Mouse (Mus musculus) heart, embryonic 11.5 days (tissue): ENCODE measurements around the gene Mga. TPM values are rescaled to one million over a fixed set of nuclear protein-coding genes. Genes with fewer than 3 reads are reported as not detected.
A peak's percentile ranks its signal among the peaks of the same experiment; 100 is the strongest.

ENCODE experiments used
- ATAC-seq: fragments of 200-750 bp; cut with Nextera tagmentation; replicated peaks from 2 replicates; pipeline ENCODE4 v1.8.0; 2017; ENCODE audit warnings: moderate library complexity; ENCODE audit not compliant: insufficient number of reproducible peaks, low FRiP score, low TSS enrichment
- H3K27ac ChIP-seq: fragments of 300-500 bp; sonication (generic); 2 replicates; pipeline ENCODE4 v1.5.1; 2014; ENCODE audit warnings: mild to moderate bottlenecking, low read depth, low read length
- H3K27me3 ChIP-seq: fragments of 300-500 bp; sonication (generic); 2 replicates; pipeline ENCODE4 v1.6.1; 2014; ENCODE audit warnings: mild to moderate bottlenecking, low read length, mixed read lengths; ENCODE audit not compliant: control insufficient read depth, insufficient read depth
- H3K36me3 ChIP-seq: fragments of 300-500 bp; sonication (generic); 2 replicates; pipeline ENCODE4 v1.6.1; 2014; ENCODE audit warnings: mild to moderate bottlenecking, low read length, moderate library complexity, mixed read lengths; ENCODE audit not compliant: control insufficient read depth, insufficient read depth
- H3K4me1 ChIP-seq: fragments of 300-500 bp; sonication (generic); 2 replicates; pipeline ENCODE4 v1.6.1; 2014; ENCODE audit warnings: low read length; ENCODE audit not compliant: control insufficient read depth, insufficient read depth
- H3K4me2 ChIP-seq: fragments of 300-500 bp; sonication (generic); 2 replicates; pipeline ENCODE4 v1.6.1; 2014; ENCODE audit warnings: mild to moderate bottlenecking, moderate library complexity
- H3K4me3 ChIP-seq: fragments of 300-500 bp; sonication (generic); 2 replicates; pipeline ENCODE4 v1.5.1; 2014; ENCODE audit warnings: low read depth, low read length
- H3K9ac ChIP-seq: fragments of 300-500 bp; sonication (generic); 2 replicates; pipeline ENCODE4 v1.6.1; 2014; ENCODE audit warnings: mild to moderate bottlenecking, low read depth, low read length, moderate library complexity
- H3K9me3 ChIP-seq: fragments of 300-500 bp; sonication (generic); replicated peaks from 2 replicates; pipeline ENCODE4 v1.6.1; 2016; ENCODE audit warnings: low read length; ENCODE audit not compliant: control insufficient read depth
- WGBS: fragments of 180-500 bp; shearing (Covaris S2); extraction: QIAGEN DNeasy Blood & Tissue Kit; methylation state at CpG from one replicate; pipeline ENCODE4 v1.1.7; 2014; ENCODE audit not compliant: insufficient replicate concordance; 5-methylcytosine and 5-hydroxymethylcytosine counted together
- polyA plus RNA-seq: library from polyadenylated mRNA; unstranded; fragments of >200 nt; fragmentation: Nextera tagmentation; extraction: Ambion mirVana; gene quantifications from 2 replicates; pipeline ENCODE4 v1.2.1, GENCODE M21; 2014

Gene Mga
- polyA plus RNA-seq, 1 experiment from 2014 or later = 30.1 TPM

DNA sequence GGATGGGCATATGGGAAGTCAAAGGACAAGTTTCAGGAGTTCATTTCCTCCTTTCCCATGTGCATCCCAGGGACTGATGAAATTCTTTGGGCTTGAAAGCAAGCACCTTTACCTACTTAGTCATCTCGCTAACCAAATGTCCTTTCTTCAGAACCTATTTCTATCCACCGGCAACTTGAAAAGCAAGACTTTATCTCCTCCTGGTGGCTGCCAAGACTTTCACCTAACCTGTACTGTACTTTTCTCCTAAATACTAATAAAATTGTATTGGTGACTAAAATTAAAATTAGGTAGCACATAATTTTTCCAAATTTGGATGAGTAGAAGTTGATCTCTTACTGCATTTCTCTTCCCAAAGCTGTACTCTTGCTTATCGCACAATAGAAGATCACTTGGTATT is 9.8 kb upstream of the Mga start:
- no peaks in the 10 kb centered on the region for H3K9me3 ChIP-seq
- H3K9ac ChIP-seq = no peak overlapping the region
- H3K27ac ChIP-seq = no peak overlapping the region
- H3K36me3 ChIP-seq = no peaks in the 10 kb centered on the region
- no peaks in the 10 kb centered on the region for H3K27me3 ChIP-seq
- ATAC-seq = no peak
- H3K4me3 ChIP-seq = no peak overlapping the region
- WGBS = 83% methylated on average over 3 of the region's 3 CpGs
- H3K4me1 ChIP-seq = peaks cover 2% of the 10 kb centered on the region; the same call in 1 of the 2 replicates
- no peak overlapping the region for H3K4me2 ChIP-seq

DNA sequence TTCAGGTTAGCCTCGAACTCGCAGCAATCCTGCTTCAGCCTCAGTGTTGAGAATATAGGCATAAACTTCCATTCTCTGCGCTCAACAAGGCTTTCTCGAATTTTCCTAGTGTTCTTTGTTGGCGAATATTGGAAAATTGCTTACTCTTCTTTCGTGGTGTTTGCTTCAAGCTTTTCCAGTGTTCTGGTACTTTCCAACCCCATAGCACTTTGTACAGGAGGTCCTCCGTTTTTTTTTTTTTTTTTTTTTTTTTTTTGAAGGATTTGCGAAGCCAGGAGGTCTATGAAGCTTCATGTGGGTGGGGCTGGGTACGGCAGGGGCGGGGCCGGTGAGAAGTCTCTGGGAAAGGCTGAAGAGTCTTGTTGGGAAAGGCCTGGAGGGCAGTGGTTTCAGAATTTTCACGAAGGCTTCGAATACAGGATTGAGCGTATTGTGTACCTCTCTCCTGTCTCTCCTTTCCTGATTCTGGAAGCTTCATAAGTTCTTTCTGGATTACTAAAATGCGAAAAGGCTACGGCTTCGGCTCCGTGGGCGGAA is 407 bp upstream of the Mga start:
- H3K4me3 ChIP-seq = peak overlapping the region; percentile 63
- H3K27me3 ChIP-seq = no peaks in the 10 kb centered on the region
- H3K4me2 ChIP-seq = peak overlapping the region; percentile 97
- H3K4me1 ChIP-seq = peaks cover 10% of the 10 kb centered on the region
- no peaks in the 10 kb centered on the region for H3K9me3 ChIP-seq
- H3K27ac ChIP-seq = peak overlapping the region; percentile 90
- H3K36me3 ChIP-seq = no peaks in the 10 kb centered on the region
- peak overlapping the region; percentile 78 for H3K9ac ChIP-seq
- 15% methylated on average over 19 of the region's 19 CpGs for WGBS
- peak; percentile 77 for ATAC-seq

DNA sequence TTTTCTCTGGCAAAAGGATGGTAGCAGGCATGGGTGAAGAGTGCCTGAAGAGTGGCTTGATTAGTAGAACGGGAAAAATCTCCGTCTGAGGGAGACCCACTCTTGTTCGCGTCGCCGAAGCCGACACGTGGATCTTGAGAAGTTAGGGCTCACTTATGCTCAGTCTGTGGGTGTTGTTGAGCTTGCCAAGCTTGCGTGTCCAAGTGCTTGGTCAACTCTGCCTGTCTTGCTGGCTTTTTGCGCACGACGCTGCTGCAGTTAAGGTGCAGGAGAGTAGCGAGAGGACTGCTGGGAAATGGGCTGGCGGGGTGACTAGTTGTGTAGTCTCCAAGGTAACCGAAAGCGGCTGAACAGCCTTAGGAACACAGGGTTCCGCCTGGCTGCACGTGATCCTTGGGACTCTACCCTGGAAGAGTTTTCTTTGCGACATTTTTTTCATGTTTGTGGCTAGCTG is 1.1 kb downstream of the Mga start:
- peaks cover 4% of the 10 kb centered on the region; the same call in 1 of the 2 replicates for H3K36me3 ChIP-seq
- H3K4me1 ChIP-seq = peaks cover 10% of the 10 kb centered on the region
- H3K9ac ChIP-seq = peak overlapping the region; percentile 78
- peak overlapping the region; percentile 97 for H3K4me2 ChIP-seq
- H3K4me3 ChIP-seq = peak overlapping the region; percentile 63
- WGBS = 7% methylated on average over 19 of the region's 19 CpGs
- no peaks in the 10 kb centered on the region for H3K9me3 ChIP-seq
- no peak overlapping the region for H3K27ac ChIP-seq
- no peaks in the 10 kb centered on the region for H3K27me3 ChIP-seq
- no peak for ATAC-seq

DNA sequence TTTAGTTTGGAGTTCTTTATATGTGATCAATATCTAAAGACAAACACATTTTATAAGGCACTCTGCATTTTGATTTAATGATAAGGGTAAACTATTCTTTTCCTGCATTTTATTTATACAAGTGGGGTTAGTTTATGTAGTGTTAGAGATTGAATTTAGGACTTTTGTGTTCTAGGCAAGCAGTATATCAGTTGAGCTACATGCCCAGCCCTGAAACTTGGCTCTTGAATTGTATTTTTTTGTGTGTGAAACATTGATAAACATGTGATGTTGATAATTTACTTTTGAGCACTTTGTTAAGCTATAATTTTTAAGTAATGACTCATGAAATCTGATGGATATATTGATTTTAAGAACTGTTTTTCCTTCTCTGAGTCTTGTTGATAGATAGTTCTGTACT is 19.0 kb downstream of the Mga start:
- ATAC-seq = no peak
- H3K4me1 ChIP-seq = no peaks in the 10 kb centered on the region
- H3K4me2 ChIP-seq = no peak overlapping the region
- H3K9me3 ChIP-seq = no peaks in the 10 kb centered on the region
- 0 out of 2 replicates have a peak, but pooled peaks cover 4% of the 10 kb centered on the region for H3K36me3 ChIP-seq
- H3K27me3 ChIP-seq = no peaks in the 10 kb centered on the region
- no peak overlapping the region for H3K4me3 ChIP-seq
- H3K27ac ChIP-seq = no peak overlapping the region
- H3K9ac ChIP-seq = no peak overlapping the region

DNA sequence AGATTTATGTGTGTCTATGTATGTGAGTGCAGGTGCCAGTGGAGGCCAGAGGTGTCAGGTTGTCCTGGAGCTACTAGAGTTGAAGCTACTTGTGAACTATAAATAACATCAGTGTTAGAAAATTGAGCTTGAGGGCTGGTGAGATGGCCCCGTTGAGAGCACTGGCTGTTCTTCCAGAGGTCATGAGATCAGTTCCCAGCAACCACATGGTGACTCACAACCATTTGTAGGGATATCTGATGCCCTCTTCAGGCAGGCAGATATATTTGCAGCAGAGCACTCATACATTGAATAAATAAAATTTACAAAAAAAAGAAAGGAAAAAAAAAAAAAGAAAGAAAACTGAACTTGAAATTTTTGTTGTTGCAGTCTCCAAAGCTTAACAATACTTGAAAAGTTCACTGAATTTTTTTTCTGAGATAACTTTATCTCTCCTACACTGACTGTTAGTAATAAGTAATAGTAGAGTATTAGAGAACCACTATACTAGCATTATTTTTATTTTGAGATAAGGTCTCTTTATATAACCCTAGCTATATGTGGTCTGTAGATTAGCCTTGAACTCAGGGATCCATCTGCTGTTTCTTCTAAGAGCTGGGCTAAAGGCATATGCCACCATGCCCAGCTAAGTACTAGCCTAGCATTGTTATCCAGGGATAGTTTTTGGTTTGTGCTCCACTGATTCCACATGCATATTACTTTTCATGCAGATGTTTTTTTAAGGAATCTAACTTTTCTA is 20.8 kb downstream of the Mga start:
- Histone ChIP-seq H3K36me3 (0 out of 2 replicates have a peak, but pooled peaks cover 7% of the 10 kb centered on the region), H3K27me3 (no peaks in the 10 kb centered on the region), H3K9me3 (no peaks in the 10 kb centered on the region), H3K4me3 (no peak overlapping the region), H3K9ac (no peak overlapping the region), H3K27ac (no peak overlapping the region), H3K4me1 (no peaks in the 10 kb centered on the region), H3K4me2 (no peak overlapping the region)
- ATAC-seq = no peak
- 45% methylated on average over 1 of the region's 1 CpGs for WGBS

DNA sequence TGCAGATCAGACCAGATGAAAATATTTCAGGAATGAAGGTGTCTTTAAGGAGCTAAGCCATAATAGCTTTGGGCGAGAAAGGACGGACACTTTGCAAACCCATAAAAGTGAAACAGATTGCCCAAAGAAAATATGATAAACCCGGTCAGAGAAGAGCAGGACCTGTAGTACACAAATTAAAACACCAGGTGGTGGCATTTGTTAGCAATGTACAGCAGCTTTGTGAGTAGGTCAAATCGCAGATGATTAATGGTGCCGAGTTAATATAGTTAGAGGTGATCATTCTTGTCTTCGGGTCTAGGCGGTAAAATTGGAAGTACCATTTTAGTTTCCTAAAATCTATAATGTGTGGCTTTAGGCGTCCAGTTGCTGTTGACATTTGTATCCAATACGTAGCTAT is 73.5 kb downstream of the Mga start:
- Histone ChIP-seq H3K9me3 (no peaks in the 10 kb centered on the region), H3K36me3 (no peaks in the 10 kb centered on the region), H3K4me3 (no peak overlapping the region), H3K4me2 (no peak overlapping the region), H3K9ac (no peak overlapping the region), H3K27ac (no peak overlapping the region), H3K27me3 (no peaks in the 10 kb centered on the region), H3K4me1 (peaks cover 3% of the 10 kb centered on the region; the same call in 1 of the 2 replicates)
- no peak for ATAC-seq
- 48% methylated on average over 9 of the region's 9 CpGs for WGBS

DNA sequence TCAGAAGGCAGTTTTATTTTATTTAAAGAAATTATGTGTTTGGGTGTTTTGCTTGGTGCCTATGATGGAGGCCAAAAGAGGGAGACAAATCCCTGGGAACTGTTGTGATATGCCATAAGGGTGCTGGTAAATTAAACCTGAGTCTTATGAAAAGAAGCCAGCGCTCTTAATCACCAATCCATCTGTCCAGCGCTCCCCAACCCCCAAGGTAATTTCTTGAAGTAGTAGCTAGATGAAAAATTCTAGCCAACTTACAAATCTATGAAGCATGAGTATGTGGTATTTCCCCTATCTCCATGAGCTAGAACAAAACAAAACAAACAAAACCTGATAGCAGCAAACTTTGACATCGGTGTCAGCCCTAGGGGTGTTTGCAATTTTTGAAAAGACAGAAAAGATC is 74.3 kb downstream of the Mga start:
- Histone ChIP-seq H3K4me2 (peak overlapping the region; percentile 78), H3K4me3 (no peak overlapping the region), H3K9me3 (no peaks in the 10 kb centered on the region), H3K36me3 (no peaks in the 10 kb centered on the region), H3K4me1 (peaks cover 3% of the 10 kb centered on the region; the same call in 1 of the 2 replicates), H3K27me3 (no peaks in the 10 kb centered on the region), H3K27ac (no peak overlapping the region), H3K9ac (no peak overlapping the region)
- ATAC-seq = no peak
- WGBS = 71% methylated on average over 3 of the region's 3 CpGs

DNA sequence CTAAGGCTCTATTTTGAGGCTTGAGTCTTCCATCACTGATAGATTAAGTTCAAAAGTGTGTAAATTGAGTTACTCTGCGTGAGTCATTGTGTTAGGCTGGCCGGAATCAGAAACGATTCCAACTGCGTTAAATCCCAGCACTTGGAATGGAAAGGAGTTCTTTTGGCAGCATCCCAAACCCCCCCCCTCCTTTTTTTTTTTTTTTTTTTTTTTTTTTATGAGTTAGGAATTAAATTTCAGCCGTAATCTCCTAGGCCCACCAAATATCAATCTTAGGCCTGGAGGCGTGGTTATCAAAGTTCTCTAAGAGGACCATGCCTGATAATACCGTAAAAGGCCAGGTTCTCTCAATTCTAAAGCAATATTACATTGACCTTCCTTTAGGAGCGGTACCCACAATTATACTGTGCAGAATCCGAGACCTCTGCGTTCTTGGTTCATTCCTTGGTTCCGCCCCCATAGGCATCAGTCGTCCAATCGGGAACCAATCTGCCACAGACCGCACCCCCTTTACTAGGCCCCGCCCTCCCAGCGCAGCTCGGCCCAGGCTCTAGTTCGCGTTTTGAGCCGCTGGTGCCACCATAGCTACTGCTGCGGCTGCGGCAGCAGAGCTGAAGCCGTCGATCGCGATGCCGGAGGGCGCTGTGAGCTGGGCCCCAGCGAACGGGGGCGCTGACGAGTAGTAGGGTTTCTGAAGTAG is 75.0 kb downstream of the Mga start:
- Histone ChIP-seq H3K4me1 (peaks cover 3% of the 10 kb centered on the region; the same call in 1 of the 2 replicates), H3K36me3 (no peaks in the 10 kb centered on the region), H3K9ac (peak overlapping the region; percentile 83), H3K4me2 (peak overlapping the region; percentile 78), H3K9me3 (no peaks in the 10 kb centered on the region), H3K27me3 (no peaks in the 10 kb centered on the region), H3K4me3 (peak overlapping the region; percentile 63), H3K27ac (peak overlapping the region; percentile 17; the same call in 1 of the 2 replicates)
- peak; percentile 97 for ATAC-seq
- WGBS = 3% methylated on average over 32 of the region's 32 CpGs
